Mouse (Mus musculus): ENCODE measurements at regions not wholly inside any gene's neighbourhood (a gene's known extent, or its start where the extent isn't known, plus 50 kb on each side); places are given as distances from the start of the nearest gene placed in this dataset.

DNA sequence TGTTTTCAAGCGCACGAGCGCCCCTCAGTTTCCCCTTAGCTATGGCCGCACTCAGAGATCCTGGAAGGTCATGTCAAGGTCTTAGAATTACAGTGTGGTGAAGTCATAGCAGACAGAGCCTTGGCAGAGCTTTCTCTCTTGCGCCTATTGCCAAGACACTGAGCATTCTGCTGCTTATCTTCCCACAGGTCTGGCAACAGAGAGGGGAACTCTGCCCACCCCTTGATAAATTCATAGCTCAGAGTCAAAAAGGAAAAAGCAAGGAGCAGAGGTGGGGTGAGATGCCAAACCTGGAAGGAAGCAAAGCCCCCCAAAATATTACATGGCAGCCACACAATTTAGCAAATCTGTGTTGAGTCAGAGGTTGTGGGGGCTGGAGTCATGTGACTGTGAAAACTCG, 362.3 kb downstream of the Tmem132b start:
- no peak for TF ChIP-seq CTCF (IDR thresholded peaks at IDR 0.05; ENCODE audit: insufficient read depth, low read depth, low read length)
- TF ChIP-seq POLR2A (IDR thresholded peaks at IDR 0.05; ENCODE audit: insufficient read depth, low read depth, low read length) = no peak
